Mouse (Mus musculus) right cerebral cortex, adult 2 months (tissue): ENCODE data around the gene Itgav.

Source experiments
- DNase-seq, 2 experiments: peaks; one replicate each; pipeline ENCODE4 v3.0.0; 2021 to 2022; ENCODE audit warnings: low spot score in 2 of 2

Itgav gene

DNA sequence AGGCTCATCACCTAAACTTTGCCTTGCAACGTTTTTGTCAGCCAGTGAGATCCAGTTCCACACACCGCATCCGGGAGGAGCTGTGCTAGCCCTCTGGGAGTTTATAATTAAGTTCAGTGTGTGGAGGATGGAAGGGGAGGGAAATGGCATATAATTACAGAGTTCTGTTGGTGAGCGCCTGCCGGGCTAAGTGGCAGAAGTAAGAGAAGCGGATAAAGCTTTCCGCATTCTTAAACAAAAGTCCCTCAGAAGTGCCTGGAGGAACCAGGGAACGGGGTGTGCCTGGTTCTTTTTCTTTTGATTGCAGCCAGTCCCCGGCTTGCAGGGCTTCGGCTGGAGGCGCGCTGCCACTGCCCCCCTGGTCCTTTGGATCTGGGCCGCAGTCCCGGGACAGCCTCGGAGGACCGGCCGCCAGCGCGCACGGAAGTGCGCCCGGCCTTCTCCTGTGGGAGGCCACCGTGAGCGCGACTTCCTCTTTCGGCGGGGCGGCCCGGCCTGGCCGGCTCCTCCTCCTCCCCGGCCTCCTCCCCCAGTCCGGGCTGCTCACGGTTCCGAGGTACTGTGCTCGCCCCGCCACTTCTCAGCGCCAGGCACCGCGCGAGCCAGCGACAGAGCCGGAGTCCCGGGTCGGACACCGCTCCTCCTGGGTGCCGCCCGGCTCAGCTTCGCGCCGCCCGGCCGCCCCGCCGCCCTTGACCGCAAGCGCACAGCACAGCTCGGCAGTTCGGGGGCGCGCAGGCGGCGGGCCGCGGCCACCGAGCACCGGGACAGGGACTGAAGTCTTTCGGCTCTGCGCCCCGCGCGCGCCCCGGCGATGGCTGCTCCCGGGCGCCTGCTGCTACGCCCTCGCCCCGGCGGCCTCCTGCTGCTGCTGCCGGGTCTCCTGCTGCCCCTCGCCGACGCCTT is at the start of gene Itgav:
Itgav (plus strand) TSS at position 477 of the 906 bp plus-strand sequence.
- DNase-seq: peak; percentile 82 to 84

DNA sequence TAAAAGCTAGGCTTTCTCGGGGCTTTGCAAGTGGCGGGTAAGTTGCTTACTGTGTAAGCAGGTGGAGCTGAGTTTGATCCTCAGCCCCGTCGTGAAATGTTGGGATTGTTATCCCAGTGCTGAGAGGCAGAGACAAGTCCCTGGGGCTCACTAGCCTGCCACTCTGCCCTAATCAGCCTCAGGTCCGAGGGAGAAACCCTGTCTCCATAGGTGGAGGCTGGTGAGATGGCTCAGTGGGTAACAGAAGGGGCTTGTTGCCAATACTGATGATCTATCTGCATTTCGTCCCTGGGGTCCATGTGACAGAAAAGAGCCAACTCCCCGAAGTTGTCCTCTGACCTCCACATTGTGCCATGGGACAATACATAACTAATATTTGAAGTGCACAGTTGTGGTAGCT is 49.8 kb upstream of the Itgav start:
- DNase-seq: no peak

DNA sequence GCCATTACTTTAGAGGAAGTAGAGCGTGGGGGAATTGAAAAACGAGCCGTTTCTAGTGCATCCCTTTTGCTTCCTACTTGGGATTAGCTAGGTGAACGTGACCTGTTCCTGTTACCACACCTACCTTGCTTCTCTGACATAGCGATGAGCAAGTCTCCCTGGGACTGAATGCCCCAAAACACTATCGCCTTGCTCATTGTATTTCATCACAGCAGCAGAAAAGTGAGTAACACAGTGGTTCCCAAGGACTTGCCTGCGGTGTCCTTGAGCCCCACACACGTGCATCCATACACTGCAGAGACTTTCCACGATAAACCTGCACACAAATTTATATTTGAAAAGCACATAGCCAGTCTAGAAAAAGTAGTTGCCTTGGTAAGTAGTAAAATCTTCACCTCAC is 49.3 kb upstream of the Itgav start:
- no peak for DNase-seq

DNA sequence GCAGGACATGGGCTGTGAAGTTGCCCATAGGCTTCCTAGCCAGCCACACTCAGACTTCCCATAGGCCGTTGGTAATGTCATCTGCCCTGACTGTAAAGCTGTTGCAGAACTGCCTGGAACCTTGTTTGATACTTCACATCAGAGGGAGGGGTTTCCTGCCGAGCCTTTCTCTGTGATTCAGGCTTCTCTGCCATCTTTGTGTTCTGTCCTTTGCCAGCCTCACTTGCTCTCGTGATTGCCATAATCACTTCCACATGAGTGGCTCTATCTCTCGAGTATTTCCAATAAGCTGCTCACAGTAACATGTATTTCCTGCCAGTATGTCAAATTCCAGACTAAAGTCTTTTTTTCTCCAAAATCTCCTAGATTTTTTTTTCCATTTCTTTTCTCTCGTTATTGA is 48.5 kb upstream of the Itgav start:
- DNase-seq: no peak

DNA sequence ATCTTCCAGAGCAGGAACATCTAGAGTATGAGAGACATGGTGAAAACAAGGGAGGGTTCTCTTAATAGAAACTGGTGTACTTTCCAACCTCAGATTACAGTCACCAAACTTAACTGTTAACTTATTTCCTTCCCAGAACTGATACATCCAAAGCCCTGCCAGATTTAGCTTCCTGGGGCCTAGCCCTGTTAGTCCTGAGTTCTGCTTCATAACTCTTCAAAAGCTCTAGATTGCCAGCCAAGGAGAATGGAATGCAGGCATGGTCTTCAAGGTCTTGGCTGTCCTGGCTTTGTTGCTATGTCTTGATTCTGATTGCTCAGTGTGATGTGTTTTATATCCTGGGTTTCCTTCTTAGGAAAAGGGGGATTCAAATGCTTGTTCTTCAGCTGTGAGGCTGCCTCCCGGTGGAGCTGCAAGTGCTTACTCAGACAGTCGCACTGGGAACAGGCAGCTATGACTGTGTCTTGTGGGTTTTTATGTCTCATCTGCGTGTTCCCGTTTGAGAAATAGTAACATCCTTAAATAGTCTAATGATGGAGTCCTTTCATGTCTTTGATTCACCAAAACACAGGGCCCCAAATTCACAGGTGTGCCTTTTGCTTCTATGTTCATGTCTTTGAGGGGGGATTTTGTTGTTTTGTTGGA is 47.8 kb upstream of the Itgav start:
- no peak for DNase-seq

DNA sequence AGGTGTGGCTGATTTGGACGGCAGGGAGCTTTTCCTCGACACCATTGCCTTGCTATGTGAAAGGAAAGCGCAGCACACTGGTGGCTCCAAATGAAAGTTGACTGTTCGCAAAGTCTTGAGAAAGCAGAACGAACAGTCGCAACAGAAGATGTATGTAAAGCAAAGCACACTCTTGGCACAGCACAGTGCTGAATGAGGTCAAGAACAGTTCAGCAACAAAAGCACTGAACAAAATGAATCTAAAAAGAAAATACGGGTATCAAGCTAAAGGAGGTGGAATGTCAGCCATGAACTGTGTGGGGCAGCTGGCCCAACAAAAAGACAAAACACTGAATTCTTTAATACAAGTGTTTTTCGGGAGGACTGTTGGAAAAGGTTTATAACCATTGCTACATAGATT is 42.9 kb upstream of the Itgav start:
- DNase-seq: no peak

DNA sequence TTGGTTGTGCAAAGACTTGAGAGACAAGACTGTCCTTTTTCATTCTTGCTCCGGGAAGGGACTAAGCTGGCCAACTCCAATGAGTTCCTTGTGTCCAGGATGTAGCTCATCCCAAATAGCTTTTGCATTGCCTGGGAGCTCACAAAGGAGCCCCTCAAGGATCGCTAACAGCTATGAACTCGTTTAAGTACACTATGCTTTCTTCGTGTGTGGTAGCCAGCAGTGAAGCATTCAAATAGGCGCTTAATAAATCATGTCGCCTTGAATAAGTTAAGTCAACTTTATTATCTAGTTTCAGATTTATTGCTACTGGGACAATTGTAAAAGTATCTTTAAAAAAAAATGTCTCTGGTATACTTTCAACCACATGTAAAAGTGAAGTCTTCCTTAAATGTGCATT is 42.4 kb upstream of the Itgav start:
- no peak for DNase-seq

DNA sequence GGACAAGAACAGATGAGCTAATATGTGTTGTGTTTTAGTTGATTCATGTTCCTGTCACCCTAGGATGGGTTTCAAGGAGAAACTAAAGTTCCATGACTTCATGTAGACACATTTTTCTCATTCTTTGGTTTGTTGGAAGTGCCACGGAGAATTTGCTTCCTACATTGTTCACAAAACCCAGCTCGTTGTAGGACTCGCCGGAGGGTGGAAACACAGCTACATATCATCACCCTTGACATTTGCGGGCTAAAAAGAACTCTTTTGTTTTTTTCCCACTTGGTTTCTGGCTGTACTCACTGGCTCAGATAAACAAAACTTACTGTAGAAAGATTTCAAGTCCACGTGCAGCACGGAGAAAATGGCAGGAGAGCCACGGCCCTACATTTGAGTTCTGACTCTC is 41.9 kb upstream of the Itgav start:
- no peak for DNase-seq

DNA sequence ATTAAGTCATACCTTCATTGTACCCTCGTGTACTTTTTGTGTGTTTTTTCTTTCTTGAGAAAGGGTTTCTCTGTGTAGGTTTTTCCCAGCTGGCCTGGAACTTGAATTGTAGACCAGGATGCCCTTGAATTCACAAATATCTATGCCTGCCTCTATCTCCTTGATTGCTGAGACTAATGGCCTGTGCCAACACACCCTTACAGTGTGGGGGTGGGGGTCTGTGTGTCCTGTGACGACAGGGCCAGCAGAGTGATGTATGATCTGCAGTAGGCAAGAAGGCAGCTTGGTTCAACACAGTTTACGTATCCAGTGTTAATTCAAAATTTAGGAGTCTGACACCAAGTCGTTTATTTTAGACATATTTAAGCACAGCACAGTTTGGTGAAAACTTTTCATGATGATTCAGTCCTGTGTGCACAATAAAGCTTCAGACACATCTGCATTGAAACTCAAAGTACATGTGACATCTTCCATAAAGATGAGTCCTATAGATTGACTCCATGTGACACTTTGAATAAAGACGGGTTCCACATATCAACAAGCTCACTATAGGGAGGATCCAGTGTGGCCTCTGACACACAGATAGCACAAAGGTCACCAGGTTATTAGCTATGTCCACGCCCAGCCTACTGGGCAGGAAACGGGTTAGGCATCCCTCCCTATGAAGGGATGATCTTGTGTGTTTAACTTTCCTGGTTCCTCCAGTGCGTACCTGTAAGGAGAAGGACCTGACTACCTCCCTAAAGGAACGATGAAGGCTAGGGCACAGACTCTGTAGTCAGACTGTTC is 40.3 kb upstream of the Itgav start:
- DNase-seq: no peak

DNA sequence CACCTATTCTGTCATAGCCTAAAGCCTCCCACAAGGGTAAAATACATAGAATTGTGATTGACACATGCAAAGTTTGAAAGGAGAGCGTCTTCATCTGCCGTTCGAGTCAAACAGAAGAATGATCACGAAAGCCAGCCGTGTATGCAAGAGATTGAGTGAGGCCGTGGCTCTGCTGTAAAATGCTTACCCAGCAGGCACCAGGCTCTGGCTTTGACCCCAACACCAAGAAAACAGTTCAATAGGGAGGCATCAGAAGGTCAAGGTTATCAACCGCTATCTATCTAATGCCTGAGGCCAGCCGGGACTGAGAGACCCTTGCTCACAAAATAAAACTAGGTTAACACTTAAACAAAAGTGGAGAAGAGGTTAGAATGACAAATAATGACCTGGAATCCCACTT is 39.5 kb upstream of the Itgav start:
- no peak for DNase-seq

DNA sequence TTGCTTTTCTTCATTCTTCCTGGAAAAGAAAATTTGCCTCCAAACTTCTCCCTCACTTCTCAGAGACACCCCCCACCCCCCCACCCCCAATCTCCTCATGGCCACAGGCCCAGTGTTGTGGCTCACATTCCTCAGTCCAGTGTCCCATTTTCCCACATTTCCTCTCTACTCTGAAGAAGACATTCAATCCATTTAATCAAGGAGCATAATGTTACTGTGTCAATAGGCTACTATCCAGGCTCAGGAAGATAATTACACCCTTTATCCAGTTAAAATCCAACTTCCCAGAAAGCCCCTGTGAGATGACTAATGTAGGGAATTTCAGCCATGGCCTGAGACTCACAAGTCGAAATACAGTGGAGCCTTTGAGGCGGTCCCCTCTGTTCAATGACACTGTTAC is 33.8 kb upstream of the Itgav start:
- DNase-seq: no peak

DNA sequence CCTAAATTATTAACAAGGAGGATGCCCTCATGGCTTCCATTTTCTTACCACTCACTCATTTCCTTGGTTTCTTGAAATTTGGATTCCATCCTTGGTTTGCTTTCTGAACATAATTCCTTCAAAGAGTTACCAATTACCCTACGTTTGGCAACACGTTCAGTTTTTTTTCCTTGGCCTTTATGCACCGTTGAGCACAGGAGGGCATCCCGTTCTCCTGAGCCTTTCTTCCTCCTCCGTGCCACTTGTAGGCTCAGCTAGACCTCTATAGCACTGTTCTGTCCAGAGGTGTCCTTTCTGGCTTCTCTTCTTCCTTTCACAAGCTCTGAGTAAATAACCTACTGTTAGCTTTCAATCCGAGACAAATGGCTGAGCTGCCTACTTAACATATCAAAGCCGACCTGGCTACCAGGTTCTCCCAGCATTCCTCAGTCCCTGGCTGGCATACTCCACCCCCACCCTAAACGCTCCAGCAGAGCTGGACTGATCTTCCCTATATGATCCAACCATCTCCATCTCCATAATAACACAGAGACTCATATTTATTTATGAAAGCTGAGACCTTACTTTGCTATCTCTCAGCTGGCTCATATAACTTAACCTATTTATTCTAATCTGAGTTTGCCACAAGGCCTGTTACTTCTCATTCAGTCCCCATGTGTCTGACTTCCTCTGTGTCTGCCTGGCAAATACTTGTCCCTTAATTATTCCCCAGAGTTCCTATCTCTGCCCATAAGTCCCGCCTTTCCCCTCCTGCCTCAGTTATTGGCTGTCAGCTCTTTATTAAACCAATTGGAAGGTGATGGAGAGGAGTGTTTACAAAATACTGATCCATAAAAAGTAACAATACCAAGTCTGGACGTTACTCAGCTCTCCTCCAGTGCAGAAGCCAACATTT is 31.3 kb upstream of the Itgav start:
- no peak for DNase-seq

DNA sequence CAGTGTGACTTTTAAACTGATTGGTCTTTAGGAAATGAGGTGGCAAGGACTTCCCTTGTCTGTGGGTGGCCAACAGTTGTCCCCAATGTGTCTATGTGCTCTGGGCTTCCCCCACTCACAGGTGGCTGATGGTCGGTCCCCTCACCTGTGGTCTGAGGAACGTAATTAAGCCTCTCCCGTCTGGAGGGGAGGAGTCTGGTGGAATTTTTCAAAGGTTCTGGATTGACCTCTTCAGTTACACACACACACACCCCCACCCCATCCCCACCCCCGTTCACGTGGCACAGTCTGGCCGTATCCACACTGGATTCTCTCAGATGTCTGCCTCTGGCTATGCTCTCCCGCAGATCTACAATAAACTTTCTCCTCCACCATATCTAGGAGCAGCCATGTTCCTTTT is 30.1 kb upstream of the Itgav start:
- no peak for DNase-seq

DNA sequence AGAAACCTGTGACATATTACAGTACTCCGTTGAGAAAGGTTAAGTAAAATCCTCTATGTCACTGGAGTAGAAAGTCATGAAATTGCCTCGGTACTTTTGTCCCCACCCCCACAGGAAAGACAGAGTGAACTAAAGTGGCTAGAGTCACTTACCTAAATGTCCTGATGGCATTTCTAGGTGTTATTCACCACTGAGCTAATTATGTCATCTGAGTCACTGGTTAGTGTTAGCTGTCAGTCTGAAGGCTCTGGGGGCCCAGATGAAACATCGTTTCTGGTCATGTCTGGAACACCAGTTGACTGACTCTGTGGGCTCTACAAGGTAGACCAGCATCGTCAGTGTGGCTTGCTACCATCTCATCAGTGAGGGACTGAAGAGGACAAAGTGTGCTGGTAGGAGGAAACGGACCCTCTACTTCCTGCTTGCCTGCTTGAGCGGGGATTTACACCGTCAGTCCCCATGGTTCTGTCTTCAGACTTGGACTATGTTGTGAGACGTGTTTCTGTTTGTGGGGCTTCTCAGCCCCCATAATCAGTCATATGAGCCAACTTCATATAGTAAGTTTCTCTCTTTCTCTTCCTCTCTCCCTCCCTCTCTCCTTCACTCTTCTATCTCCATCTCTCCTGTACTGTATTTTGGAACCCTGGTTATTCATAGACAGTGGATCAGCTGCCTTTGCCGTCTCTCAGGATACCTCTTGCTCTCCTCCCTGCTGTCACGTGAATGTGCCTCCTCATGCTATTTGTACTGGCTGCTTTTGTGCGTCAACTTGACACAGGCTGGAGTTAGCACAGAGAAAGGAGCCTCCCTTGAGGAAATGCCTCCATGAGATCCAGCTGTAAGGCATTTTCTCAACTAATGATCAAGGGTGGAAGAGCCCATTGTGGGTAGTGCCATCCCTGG is 28.6 kb upstream of the Itgav start:
- no peak for DNase-seq

DNA sequence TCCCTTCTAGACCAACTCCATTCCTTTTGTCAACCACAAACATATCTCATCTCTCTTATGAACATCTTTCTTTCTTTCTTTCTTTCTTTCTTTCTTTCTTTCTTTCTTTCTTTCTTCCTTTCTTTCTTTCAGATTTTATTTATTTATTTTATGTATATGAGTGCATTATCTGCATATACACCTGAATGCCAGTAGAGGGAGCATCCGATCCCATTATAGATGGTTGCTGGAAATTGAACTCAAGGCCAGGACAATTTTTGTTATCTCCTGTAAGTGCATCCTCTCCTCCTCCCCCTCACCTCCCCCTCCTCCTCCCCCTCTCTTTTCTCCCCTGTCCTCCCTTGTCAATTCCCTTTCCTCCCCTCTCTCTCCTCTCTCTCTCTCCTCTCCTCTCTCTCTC is 25.7 kb upstream of the Itgav start:
- no peak for DNase-seq

DNA sequence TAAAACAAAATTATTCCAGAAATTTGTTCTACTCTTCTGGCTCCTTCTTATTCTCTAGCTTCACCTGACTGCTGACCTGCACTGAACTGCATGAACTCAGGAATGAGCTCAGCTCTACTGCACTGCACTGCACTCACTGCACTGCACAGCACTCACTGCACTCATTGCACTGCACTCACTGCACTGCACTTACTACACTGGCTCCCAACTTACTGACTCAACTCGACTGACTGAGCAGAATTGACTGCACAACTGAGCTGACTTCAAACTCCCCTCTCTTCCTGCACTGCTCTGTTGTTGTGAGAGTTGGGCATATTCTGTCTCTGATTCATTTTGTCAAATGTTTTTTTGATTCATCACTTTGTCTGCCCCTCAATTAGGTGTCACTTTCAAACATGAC is 24.9 kb upstream of the Itgav start:
- DNase-seq: no peak

DNA sequence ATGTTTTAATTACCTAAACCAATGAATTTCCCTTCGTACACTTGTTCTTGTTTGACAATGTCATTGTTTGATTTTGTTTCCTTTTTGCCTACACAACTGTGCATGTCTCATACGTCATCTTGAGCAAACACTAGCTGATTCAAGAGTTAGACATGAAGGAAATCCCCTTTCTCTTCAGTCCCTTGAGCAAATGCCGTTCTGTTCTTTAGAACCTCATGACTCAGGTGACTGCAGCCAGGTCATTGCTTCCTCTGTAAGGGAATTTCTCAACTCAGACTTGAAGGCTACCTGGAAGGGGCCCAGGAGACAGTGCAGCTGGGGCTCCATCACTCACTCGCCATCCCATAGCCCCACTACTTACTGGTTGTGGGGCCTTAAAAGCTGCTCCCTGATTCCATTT is 23.5 kb upstream of the Itgav start:
- DNase-seq: no peak

DNA sequence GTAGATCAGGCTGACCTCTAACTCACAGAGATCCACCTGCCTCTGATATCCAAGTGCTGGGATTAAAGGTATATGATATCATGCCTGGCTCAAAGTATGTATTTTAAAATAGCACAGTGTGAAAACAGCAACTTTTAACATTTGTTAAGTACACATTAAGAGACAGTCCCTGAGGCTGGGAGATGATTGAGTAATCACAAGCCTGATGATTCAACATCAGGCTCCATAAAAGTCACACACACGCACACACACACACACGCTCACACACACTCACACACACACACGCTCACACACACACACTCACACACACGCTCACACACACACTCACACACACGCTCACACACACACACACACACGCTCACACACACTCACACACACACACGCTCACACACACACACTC is 21.8 kb upstream of the Itgav start:
- DNase-seq: no peak

DNA sequence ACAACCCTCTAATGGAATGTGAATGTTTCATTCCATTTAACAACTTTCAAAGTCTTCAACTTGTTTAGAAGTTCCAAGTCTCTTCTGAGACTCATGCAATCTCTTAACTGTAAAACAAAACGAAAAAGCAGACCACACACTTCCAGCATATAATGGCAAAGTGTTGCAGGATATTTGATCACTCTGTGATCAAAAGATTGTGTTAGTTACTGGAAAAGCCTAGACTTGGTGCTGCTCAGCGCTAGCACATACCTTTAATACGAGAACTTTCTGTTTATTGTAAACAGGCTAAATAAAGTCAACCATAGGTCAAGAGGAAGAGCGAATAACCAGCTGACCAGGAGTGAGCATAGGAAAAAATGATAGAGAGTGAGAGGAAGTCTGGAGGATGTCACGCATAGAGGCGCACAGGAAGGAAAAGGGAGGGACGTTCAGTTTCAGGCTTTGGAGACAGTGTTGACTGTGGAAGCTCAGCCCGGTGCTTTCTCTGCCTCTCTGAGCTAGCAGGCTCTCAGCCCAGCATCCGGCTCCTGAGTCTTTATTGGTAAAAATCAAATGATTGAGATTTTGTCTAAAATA is 18.5 kb upstream of the Itgav start:
- no peak for DNase-seq

DNA sequence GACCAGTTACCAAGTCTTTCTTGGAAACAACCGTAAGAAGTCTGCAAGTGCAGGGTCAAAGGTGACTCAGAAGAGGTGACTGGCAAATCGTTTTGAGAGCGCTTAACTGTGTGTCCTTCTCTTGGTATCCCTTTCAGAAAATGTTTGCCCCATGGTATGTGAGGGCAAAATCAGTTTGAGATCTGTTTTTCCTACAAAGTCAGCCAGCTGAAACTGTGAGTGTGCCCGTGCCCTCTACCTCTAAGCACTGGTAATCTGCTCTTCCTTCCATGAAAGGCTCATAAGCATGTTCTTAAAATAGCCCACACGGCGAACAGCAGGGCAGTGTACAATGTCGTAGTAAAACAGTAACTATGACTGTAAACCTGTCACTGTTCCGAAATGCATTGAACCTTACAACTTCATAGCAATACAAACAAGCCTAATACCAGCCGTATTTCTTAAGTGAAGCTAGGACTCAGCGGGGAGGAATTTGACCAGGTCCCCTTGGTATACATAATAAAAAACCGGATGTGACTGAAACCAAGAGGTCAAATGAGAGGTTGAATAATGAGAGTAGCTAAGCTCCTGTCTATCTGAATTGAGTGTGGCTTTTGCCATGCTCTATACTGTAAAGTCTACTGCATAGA is 14.2 kb upstream of the Itgav start:
- DNase-seq: no peak
